Mouse (Mus musculus) kidney, adult 2 months (tissue): ENCODE measurements around the gene Msi1. TPM values are rescaled to one million over a fixed set of nuclear protein-coding genes. Genes with fewer than 3 reads are reported as not detected.
A peak's percentile ranks its signal among the peaks of the same experiment; 100 is the strongest.
"Not testable (repeated sequence)": the region's sequence is repeated elsewhere in the genome, so short reads cannot be mapped to it uniquely, and the experiment has no call there.

Experiments
- DNase-seq: peaks from one replicate; pipeline ENCODE4 v3.0.0; 2021
- H3K27ac ChIP-seq: fragments of 200-500 bp; 2 replicates; pipeline ENCODE4 v1.5.1; 2012; ENCODE audit warnings: low read depth, low read length, control low read depth, inconsistent platforms; ENCODE audit not compliant: insufficient read depth
- H3K27me3 ChIP-seq: fragments of 200-500 bp; replicated peaks from 2 replicates; pipeline ENCODE4 v1.6.1; 2012; ENCODE audit warnings: mild to moderate bottlenecking, moderate library complexity, low read length, inconsistent platforms; ENCODE audit not compliant: control insufficient read depth, insufficient read depth
- H3K36me3 ChIP-seq: fragments of 200-500 bp; 2 replicates; pipeline ENCODE4 v1.6.1; 2012; ENCODE audit warnings: mild to moderate bottlenecking, moderate library complexity, low read length, inconsistent platforms; ENCODE audit not compliant: control insufficient read depth, insufficient read depth
- H3K4me1 ChIP-seq: fragments of 200-500 bp; 2 replicates; pipeline ENCODE4 v1.6.1; 2011; ENCODE audit warnings: low read length; ENCODE audit not compliant: control insufficient read depth, insufficient read depth
- H3K4me3 ChIP-seq: fragments of 200-500 bp; 2 replicates; pipeline ENCODE4 v1.5.1; 2011; ENCODE audit warnings: mild to moderate bottlenecking, low read depth, low read length, control low read depth; ENCODE audit not compliant: insufficient read depth
- CTCF ChIP-seq: fragments of 200-500 bp; conservative IDR thresholded peaks from 2 replicates; pipeline ENCODE4 v1.5.1; 2011; ENCODE audit warnings: low read depth, mild to moderate bottlenecking, control low read depth, low read length, moderate library complexity, mixed read lengths; ENCODE audit not compliant: insufficient read depth, insufficient read length
- POLR2A ChIP-seq: fragments of 200-500 bp; IDR thresholded peaks from one replicate; pipeline ENCODE4 v1.6.1; 2011; ENCODE audit warnings: low read depth, low read length, control low read depth
- WGBS: fragments of 180-500 bp; shearing (Covaris S2); methylation state at CpG from one replicate; pipeline ENCODE4 v1.1.7; 2018; 5-methylcytosine and 5-hydroxymethylcytosine counted together
- polyA plus RNA-seq: library from polyadenylated mRNA; depleted of rRNA; stranded (reverse); fragments of >200 nt; gene quantifications from 2 replicates; pipeline ENCODE4 v1.2.3, GENCODE M21; 2012

The Msi1 gene
- polyA plus RNA-seq, 1 experiment, result 2.0 TPM

DNA sequence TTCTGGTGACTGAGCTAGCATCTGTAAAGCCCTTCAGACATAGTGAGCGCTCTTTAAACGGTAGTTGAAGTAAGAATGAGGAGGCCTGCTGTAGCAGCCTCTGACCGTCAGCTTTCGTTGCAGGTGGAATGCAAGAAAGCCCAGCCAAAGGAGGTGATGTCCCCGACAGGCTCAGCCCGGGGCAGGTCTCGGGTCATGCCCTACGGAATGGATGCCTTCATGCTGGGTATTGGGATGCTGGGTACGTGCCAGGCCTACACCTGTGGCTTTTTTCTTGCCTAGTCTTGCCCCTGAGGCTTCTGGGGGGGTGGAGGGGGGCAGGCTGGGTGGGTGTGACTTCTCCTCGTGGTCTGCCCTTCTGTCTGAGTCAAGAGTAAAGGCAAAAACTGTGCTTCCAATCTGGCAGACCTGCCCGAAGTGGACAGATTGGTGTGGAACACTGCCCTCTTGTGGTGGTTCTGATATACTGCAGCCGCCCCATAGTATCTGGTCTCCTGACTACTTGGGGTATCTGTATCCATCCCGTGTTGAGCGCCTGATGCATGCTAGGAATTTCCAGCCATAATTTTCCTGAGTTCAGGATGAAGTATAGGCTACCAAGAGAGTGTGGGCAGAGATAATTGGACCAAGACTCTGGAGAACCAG, 11.9 kb downstream of the Msi1 start:
- TF ChIP-seq POLR2A (no peak), CTCF (peak; percentile 93)
- Histone ChIP-seq H3K27me3 (no peaks in the 10 kb centered on the region), H3K4me1 (no peaks in the 10 kb centered on the region), H3K36me3 (no peaks in the 10 kb centered on the region), H3K4me3 (no peak overlapping the region), H3K27ac (no peak overlapping the region)
- 31% methylated on average over 14 of the region's 14 CpGs for WGBS
- DNase-seq, result peak; percentile 76

DNA sequence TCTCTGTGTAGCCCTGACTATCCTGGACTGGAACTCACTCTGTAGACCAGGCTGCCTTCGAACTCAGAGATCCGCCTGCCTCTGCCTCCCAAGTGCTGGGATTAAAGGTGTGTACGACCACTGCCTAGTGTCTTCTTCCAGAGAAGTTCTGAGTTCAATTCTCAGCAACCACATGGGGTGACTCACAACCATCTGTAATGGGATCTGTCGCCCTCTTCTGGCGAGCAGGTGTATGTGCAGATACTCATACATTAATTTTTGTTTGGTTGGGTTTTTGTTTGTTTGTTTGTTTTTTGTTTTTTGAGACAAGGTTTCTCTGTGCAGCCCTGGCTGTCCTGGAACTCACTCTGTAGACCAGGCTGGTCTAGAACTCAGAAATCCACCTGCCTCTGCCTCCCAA, 13.3 kb downstream of the Msi1 start:
- WGBS, result 72% methylated on average over 5 of the region's 5 CpGs

DNA sequence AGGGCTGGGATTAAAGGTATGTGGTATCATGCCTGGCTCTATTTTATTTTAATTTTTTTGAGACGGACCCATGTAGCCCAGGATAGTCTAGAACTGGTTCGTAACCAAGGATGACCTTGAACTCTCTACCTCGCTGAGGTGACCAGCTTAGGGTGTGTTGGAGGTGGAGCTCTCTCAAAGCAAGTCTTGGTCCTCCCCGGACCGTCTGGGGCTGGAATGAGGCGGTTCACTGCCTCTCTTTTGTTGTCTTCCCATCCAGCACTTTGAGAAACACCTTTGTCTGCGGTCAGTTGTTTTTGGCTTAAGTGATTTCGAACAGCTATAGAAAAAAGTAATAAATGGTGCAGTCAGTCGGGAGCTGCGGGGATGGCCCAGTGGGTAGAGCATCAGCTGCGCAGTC, 14.7 kb downstream of the Msi1 start:
- Histone ChIP-seq H3K27ac (no peak overlapping the region), H3K4me1 (no peaks in the 10 kb centered on the region), H3K36me3 (no peaks in the 10 kb centered on the region), H3K4me3 (no peak overlapping the region), H3K27me3 (no peaks in the 10 kb centered on the region)
- WGBS, result 89% methylated on average over 11 of the region's 11 CpGs
- no peak for DNase-seq
- TF ChIP-seq POLR2A, result no peak
- no peak for TF ChIP-seq CTCF

More for the DNA sequence above, 13.3 kb downstream of the Msi1 start:
- H3K4me3 ChIP-seq, H3K27ac ChIP-seq, H3K27me3 ChIP-seq, H3K4me1 ChIP-seq, H3K36me3 ChIP-seq: not testable (repeated sequence)
- TF ChIP-seq CTCF, result peak; percentile 59
- DNase-seq, result peak; percentile 21

DNA sequence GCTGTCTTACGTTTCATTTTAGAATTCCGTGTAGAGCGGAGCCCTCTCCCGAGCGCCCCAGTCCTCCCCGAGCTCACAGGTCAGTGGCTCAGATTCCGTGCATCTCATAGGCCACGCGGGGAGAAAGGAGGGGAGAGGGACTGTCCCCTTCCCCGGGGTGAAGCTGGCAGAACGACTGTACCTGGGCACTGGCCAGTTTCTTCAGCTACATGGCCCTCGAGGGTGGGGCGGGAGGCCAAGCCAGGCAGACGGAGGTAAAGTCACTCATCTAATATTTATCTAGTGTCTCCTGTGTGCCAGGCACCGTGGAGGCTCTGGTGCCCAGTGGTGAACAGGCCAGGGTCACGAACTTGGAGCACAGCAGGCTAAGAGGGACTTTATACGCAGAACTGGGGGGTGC, 17.7 kb downstream of the Msi1 start:
- Histone ChIP-seq H3K27ac (no peak overlapping the region), H3K27me3 (no peaks in the 10 kb centered on the region), H3K4me3 (no peak overlapping the region), H3K4me1 (no peaks in the 10 kb centered on the region), H3K36me3 (no peaks in the 10 kb centered on the region)
- WGBS, result 80% methylated on average over 17 of the region's 17 CpGs
- no peak for DNase-seq
- TF ChIP-seq POLR2A (no peak), CTCF (no peak)

DNA sequence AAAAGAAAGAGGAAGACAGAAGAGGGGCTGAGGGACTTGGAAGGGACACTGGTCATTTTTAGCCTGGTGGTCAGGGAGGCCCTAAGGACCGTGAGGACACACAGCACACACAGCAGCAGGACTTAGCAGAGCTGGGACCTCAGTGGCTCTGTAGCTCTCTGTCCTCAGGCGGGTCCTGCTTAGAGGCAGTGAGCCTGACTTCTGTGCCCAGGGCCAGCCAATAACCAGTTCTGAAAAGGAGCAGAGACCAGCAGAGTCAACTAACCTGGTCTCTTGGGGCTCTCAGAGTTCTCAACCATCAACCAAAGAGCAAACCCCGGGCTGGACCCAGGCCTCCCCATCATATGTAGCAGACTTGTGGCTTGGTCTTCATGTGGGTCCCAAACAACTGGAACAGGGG, 19.8 kb downstream of the Msi1 start:
- Histone ChIP-seq H3K27me3 (no peaks in the 10 kb centered on the region), H3K36me3 (no peaks in the 10 kb centered on the region), H3K27ac (no peak overlapping the region), H3K4me1 (no peaks in the 10 kb centered on the region), H3K4me3 (no peak overlapping the region)
- 91% methylated on average over 3 of the region's 3 CpGs for WGBS
- no peak for TF ChIP-seq POLR2A
- TF ChIP-seq CTCF, result no peak
- no peak for DNase-seq

DNA sequence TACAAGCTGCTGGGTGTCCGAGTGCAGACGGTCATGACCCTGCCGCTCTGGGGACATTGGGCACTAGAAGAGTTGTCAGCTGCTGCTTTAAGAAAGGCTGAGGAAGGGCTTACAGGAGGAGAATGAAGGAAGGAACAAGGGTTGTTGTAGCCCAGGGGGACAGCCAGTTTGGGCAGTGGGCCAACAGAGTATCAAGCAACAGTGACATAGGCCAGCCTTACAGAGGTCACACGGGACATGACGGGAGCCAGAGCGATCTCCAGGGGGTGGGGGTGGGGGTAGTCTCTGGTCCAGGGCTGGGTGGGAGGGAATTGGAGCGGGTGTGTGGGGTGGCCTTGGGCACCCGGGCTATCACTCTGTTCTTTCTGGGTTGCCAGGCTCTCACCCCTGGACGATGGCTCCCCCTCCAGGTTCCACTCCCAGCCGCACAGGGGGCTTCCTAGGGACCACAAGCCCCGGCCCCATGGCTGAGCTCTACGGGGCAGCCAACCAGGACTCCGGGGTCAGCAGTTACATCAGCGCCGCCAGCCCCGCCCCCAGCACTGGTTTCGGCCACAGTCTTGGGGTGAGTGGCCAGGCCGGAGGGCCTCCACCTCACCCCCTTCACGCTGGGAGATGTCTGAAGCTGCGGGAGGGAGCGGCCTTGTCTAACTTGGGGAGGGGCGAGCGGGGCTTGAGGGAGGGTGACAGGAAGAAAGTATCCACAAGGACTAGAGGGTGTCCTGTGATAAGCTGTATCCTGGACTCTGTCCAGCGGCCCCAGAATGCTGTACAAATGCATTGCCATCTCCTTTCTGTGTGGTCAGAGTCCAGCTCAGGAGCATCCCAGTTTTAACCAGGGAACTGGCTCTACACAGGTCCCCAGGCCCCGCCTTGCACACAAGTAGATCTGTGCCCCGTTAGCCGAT, 21.3 kb downstream of the Msi1 start:
- Histone ChIP-seq H3K4me3 (no peak overlapping the region), H3K27ac (no peak overlapping the region), H3K36me3 (no peaks in the 10 kb centered on the region), H3K4me1 (no peaks in the 10 kb centered on the region), H3K27me3 (no peaks in the 10 kb centered on the region)
- DNase-seq, result no peak
- 90% methylated on average over 27 of the region's 27 CpGs for WGBS
- TF ChIP-seq CTCF (no peak), POLR2A (no peak)

DNA sequence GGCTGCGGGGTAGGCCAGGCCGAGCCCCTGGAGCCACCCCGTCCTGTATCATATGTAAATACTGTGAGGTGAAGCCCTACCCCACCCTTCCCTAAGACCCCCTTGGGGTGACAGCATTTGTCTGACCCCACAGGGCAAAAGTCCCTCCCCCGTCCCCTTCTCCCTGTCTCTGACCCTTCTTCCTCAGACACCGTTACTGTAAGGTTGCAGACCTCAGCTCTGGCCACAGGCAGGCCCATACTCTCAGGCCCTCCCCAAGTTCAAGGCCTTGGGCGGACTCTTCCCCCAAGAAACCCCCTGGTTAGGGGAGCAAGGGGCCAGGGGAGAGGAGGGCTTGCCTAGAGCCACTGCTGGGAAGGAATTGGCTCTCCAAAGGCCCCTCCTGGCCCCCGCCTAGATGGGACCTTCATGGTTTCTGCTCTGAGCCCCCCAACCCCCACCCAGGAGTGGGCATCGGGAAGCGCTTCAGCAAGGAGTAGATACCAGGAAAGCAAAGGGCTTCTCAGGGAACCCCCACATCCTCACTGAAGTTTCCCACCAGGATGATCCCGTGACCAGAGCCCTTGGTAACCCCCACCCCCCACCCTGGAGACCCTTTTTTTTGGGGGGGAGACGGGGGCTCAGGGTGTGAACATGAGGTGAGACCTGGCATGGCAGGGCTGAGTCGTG, 25.2 kb downstream of the Msi1 start:
- no peak overlapping the region for H3K27ac ChIP-seq
- TF ChIP-seq POLR2A, result no peak
- no peak for TF ChIP-seq CTCF
- 82% methylated on average over 12 of the region's 12 CpGs for WGBS
- no peaks in the 10 kb centered on the region; the same call in 1 of the 2 replicates for H3K4me1 ChIP-seq
- H3K27me3 ChIP-seq, result no peaks in the 10 kb centered on the region; the same call in 1 of the 2 replicates
- no peak overlapping the region for H3K4me3 ChIP-seq
- no peaks in the 10 kb centered on the region for H3K36me3 ChIP-seq
- DNase-seq, result no peak
